Mouse (Mus musculus): ENCODE measurements around the gene Epha1. TPM values are rescaled to one million over a fixed set of nuclear protein-coding genes. Genes with fewer than 3 reads are reported as not detected.

Epha1 gene
- polyA plus RNA-seq, 1 experiment from 2014 or later, result 2.6 TPM

Other genes with a start within 250 kb of the Epha1 start
- gene Tas2r139, start 232.3 kb downstream of the Epha1 start, polyA plus RNA-seq (2016; fragmentation: Nextera tagmentation; extraction: Ambion mirVana), result not detected in 2 replicates
- not detected in 2 replicates for gene Tas2r144, start 157.9 kb downstream of the Epha1 start, polyA plus RNA-seq (2016; fragmentation: Nextera tagmentation; extraction: Ambion mirVana)
- 7.3 and 8.3 TPM in 2 replicates for gene Gstk1, start 127.3 kb downstream of the Epha1 start, polyA plus RNA-seq (2016; fragmentation: Nextera tagmentation; extraction: Ambion mirVana)
- not detected in 2 replicates for gene Tmem139, start 111.3 kb downstream of the Epha1 start, polyA plus RNA-seq (2016; fragmentation: Nextera tagmentation; extraction: Ambion mirVana)
- gene Casp2, start 108.3 kb downstream of the Epha1 start, polyA plus RNA-seq (2016; fragmentation: Nextera tagmentation; extraction: Ambion mirVana), result 34.4 and 36.0 TPM in 2 replicates
- 0.12 TPM in 1 of 2 replicates, not detected in the other for gene Clcn1, start 86.6 kb downstream of the Epha1 start, polyA plus RNA-seq (2016; fragmentation: Nextera tagmentation; extraction: Ambion mirVana)
- gene Fam131b, start 48.6 kb downstream of the Epha1 start, polyA plus RNA-seq (2016; fragmentation: Nextera tagmentation; extraction: Ambion mirVana), result not detected in 2 replicates
- 66.3 and 66.5 TPM in 2 replicates for gene Zyx, start 23.6 kb downstream of the Epha1 start, polyA plus RNA-seq (2016; fragmentation: Nextera tagmentation; extraction: Ambion mirVana)
- gene Tas2r143, start 27.0 kb upstream of the Epha1 start, polyA plus RNA-seq (2016; fragmentation: Nextera tagmentation; extraction: Ambion mirVana), result not detected in 2 replicates
- gene Tas2r135, start 32.2 kb upstream of the Epha1 start, polyA plus RNA-seq (2016; fragmentation: Nextera tagmentation; extraction: Ambion mirVana), result not detected in 2 replicates
- gene Tas2r126, start 61.3 kb upstream of the Epha1 start, polyA plus RNA-seq (2016; fragmentation: Nextera tagmentation; extraction: Ambion mirVana), result not detected in 2 replicates
- not detected in 2 replicates for gene Olfr458, start 91.9 kb upstream of the Epha1 start, polyA plus RNA-seq (2016; fragmentation: Nextera tagmentation; extraction: Ambion mirVana)
- gene Olfr457, start 103.1 kb upstream of the Epha1 start, polyA plus RNA-seq (2016; fragmentation: Nextera tagmentation; extraction: Ambion mirVana), result not detected in 2 replicates
- not detected in 2 replicates for gene Olfr456, start 113.9 kb upstream of the Epha1 start, polyA plus RNA-seq (2016; fragmentation: Nextera tagmentation; extraction: Ambion mirVana)
- gene Olfr455, start 174.3 kb upstream of the Epha1 start, polyA plus RNA-seq (2016; fragmentation: Nextera tagmentation; extraction: Ambion mirVana), result not detected in 2 replicates
- not detected in 2 replicates for gene Tcaf3, start 224.4 kb upstream of the Epha1 start, polyA plus RNA-seq (2016; fragmentation: Nextera tagmentation; extraction: Ambion mirVana)

Data from liver, embryonic 12.5 days (tissue).